Mouse (Mus musculus) forebrain, embryonic 11.5 days (tissue): ENCODE measurements around the gene Sptan1. TPM values are rescaled to one million over a fixed set of nuclear protein-coding genes. Genes with fewer than 3 reads are reported as not detected.

Experiments used
- ATAC-seq: fragments of 200-750 bp; cut with Nextera tagmentation; replicated peaks from 2 replicates; pipeline ENCODE4 v1.8.0; 2017; ENCODE audit warnings: moderate TSS enrichment; ENCODE audit not compliant: low FRiP score
- DNase-seq: peaks from one replicate; pipeline ENCODE4 v3.0.0-alpha.2; 2017; ENCODE audit warnings: low spot score
- H3K27ac ChIP-seq: fragments of 300-500 bp; sonication (generic); 2 replicates; pipeline ENCODE4 v1.5.1; 2014; ENCODE audit warnings: low read depth, low read length
- H3K27me3 ChIP-seq: fragments of 300-500 bp; sonication (generic); 2 replicates; pipeline ENCODE4 v1.6.1; 2014; ENCODE audit warnings: mild to moderate bottlenecking, low read length, mixed read lengths; ENCODE audit not compliant: control insufficient read depth, insufficient read depth
- H3K36me3 ChIP-seq: fragments of 300-500 bp; sonication (generic); 2 replicates; pipeline ENCODE4 v1.6.1; 2014; ENCODE audit warnings: mild to moderate bottlenecking, low read length, moderate library complexity, mixed read lengths; ENCODE audit not compliant: control insufficient read depth, insufficient read depth
- H3K4me1 ChIP-seq: fragments of 300-500 bp; sonication (generic); replicated peaks from 2 replicates; pipeline ENCODE4 v1.6.1; 2014; ENCODE audit warnings: low read length, mixed read lengths; ENCODE audit not compliant: control insufficient read depth, insufficient read depth
- H3K4me2 ChIP-seq: fragments of 300-500 bp; sonication (generic); 2 replicates; pipeline ENCODE4 v1.6.1; 2014; ENCODE audit warnings: low read depth, mild to moderate bottlenecking, low read length, moderate library complexity, mixed read lengths; ENCODE audit not compliant: severe bottlenecking
- H3K4me3 ChIP-seq: fragments of 300-500 bp; sonication (generic); 2 replicates; pipeline ENCODE4 v1.5.1; 2014; ENCODE audit warnings: low read depth, low read length
- H3K9ac ChIP-seq: fragments of 300-500 bp; sonication (generic); 2 replicates; pipeline ENCODE4 v1.6.1; 2014; ENCODE audit warnings: low read length
- H3K9me3 ChIP-seq: fragments of 300-500 bp; sonication (generic); 2 replicates; pipeline ENCODE4 v1.6.1; 2016; ENCODE audit warnings: low read length, mixed read lengths; ENCODE audit not compliant: control insufficient read depth
- whole genome bisulfite sequencing: fragments of 180-500 bp; shearing (Covaris S2); extraction: QIAGEN DNeasy Blood & Tissue Kit; methylation state at CpG from one replicate; pipeline ENCODE4 v1.1.7; 2014; 5-methylcytosine and 5-hydroxymethylcytosine counted together
- polyA plus RNA-seq: library from polyadenylated mRNA; unstranded; fragments of >200 nt; fragmentation: Nextera tagmentation; extraction: Ambion mirVana; gene quantifications from 2 replicates; pipeline ENCODE4 v1.2.1, GENCODE M21; 2014

The Sptan1 gene
- polyA plus RNA-seq, 1 experiment from 2014 or later = 135 TPM

DNA sequence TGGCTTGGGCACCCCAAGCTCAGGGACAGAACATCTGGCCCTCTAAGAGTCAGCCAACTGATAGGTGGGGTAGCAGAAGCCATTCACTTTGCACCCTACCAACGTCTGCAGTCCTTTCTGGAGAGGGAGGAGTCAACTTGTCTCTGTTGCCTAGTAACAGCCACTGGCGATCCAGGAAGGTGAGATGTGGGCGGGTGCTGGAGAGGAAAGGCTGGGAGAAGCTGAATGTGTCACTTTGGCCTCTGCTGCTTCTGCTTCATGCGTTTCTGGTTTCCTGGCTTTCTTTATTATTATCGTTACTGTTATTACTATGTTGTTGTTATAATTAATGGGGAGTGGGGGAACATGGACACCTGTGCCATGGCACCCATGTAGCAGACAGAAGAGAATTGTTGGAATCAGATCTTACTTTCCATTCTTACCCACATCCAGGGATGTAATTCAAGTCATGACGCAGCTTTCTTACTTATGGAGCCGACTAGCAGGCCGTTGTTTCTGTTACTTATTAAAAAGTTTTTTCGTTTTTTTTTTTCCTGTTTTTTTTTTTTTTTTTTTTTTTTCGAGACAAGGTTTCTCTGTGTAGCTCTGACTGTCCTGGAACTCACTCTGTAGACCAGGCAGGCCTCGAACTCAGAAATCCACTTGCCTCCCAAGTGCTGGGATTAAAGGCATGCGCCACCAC, 92.0 kb downstream of the Sptan1 start, which contains the start of gene Set:
Set (plus strand) TSS at position 156 of the 682 bp plus-strand sequence.
- WGBS = 54% methylated on average over 12 of the region's 12 CpGs
- H3K27ac ChIP-seq = no peak within 1 kb of the TSS

GRCm38 (mm10) chr2:30058418-30058817, 93.1 kb downstream of the Sptan1 start:
- H3K4me1 ChIP-seq = no peaks in the 10 kb centered on the region; the same call in 1 of the 2 replicates
- no peak overlapping the region for H3K4me2 ChIP-seq
- DNase-seq (no peak), ATAC-seq (no peak)
- H3K36me3 ChIP-seq = no peaks in the 10 kb centered on the region
- H3K9ac ChIP-seq = no peak overlapping the region
- no peaks in the 10 kb centered on the region for H3K9me3 ChIP-seq
- no peak overlapping the region for H3K27ac ChIP-seq
- WGBS = 40% methylated on average over 5 of the region's 5 CpGs
- no peak overlapping the region for H3K4me3 ChIP-seq
- H3K27me3 ChIP-seq = no peaks in the 10 kb centered on the region

More for the DNA sequence above, 92.0 kb downstream of the Sptan1 start, which contains the start of gene Set:
- no peak within 1 kb of the TSS for H3K4me2 ChIP-seq
- ATAC-seq = no peak
- H3K36me3 ChIP-seq = no peaks in the 10 kb centered on the region
- H3K4me1 ChIP-seq = no peaks in the 10 kb centered on the region; the same call in 1 of the 2 replicates
- DNase-seq = no peak
- H3K27me3 ChIP-seq = no peaks in the 10 kb centered on the region
- H3K4me3 ChIP-seq = no peak within 1 kb of the TSS
- H3K9ac ChIP-seq = no peak within 1 kb of the TSS
- H3K9me3 ChIP-seq = no peaks in the 10 kb centered on the region

- ATAC-seq = peak; percentile 30
- peaks cover 9% of the 10 kb centered on the region for H3K4me1 ChIP-seq
- 10% methylated on average over 37 of the region's 37 CpGs for WGBS
Observed at GRCm38 (mm10) chr2:30061215-30062166, 96.1 kb downstream of the Sptan1 start.

GRCm38 (mm10) chr2:30062249-30063093, 97.1 kb downstream of the Sptan1 start:
- under 1% methylated on average over 40 of the region's 40 CpGs for WGBS

More at GRCm38 (mm10) chr2:30061215-30062166, 96.1 kb downstream of the Sptan1 start:
- Histone ChIP-seq H3K27ac (peak overlapping the region; percentile 76), H3K4me3 (peak overlapping the region; percentile 64), H3K27me3 (no peaks in the 10 kb centered on the region), H3K36me3 (no peaks in the 10 kb centered on the region), H3K9ac (peak overlapping the region; percentile 86), H3K4me2 (peak overlapping the region; percentile 96), H3K9me3 (no peaks in the 10 kb centered on the region)
- DNase-seq = peak; percentile 91

GRCm38 (mm10) chr2:30063235-30063634, 97.9 kb downstream of the Sptan1 start:
- no peaks in the 10 kb centered on the region for H3K9me3 ChIP-seq
- peaks cover under 1% of the 10 kb centered on the region; the same call in 1 of the 2 replicates for H3K36me3 ChIP-seq
- no peak for ATAC-seq
- H3K27ac ChIP-seq = peak overlapping the region; percentile 76; the same call in 1 of the 2 replicates
- no peaks in the 10 kb centered on the region for H3K27me3 ChIP-seq
- H3K9ac ChIP-seq = peak overlapping the region; percentile 86
- peak overlapping the region; percentile 96 for H3K4me2 ChIP-seq
- peak overlapping the region; percentile 64 for H3K4me3 ChIP-seq
- 6% methylated on average over 8 of the region's 8 CpGs for WGBS
- H3K4me1 ChIP-seq = peaks cover 10% of the 10 kb centered on the region
- DNase-seq = no peak

More at GRCm38 (mm10) chr2:30062249-30063093, 97.1 kb downstream of the Sptan1 start:
- ATAC-seq = no peak
- peak; percentile 82 for DNase-seq
- no peaks in the 10 kb centered on the region for H3K27me3 ChIP-seq
- peak overlapping the region; percentile 96 for H3K4me2 ChIP-seq
- no peaks in the 10 kb centered on the region for H3K36me3 ChIP-seq
- H3K9ac ChIP-seq = peak overlapping the region; percentile 86
- H3K4me1 ChIP-seq = peaks cover 9% of the 10 kb centered on the region
- peak overlapping the region; percentile 76 for H3K27ac ChIP-seq
- H3K4me3 ChIP-seq = peak overlapping the region; percentile 64
- no peaks in the 10 kb centered on the region for H3K9me3 ChIP-seq

DNA sequence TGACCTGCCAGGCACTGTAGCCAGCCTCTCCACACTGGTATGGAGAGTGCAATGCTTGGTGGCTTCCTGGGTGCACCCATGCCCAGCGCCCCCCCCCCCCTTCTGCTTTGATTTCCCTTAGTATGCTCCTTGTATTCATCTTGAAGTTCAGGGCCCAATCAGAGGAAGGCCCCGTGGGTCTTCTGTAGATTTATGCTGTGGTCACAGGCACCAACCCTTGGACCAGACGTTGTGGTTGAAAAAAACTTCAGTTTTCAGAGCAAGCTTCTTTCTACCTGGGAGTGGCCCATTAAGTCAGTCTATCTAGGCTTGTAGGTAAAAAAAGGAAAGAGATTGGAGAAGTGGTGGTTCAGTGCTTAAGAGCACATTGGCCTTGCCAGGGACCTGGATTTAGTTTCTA, 98.4 kb downstream of the Sptan1 start:
- Histone ChIP-seq H3K4me3 (peak overlapping the region; percentile 64), H3K9ac (peak overlapping the region; percentile 86), H3K4me2 (peak overlapping the region; percentile 96), H3K27ac (no peak overlapping the region), H3K4me1 (peaks cover 13% of the 10 kb centered on the region), H3K27me3 (no peaks in the 10 kb centered on the region), H3K9me3 (no peaks in the 10 kb centered on the region), H3K36me3 (peaks cover 5% of the 10 kb centered on the region; the same call in 1 of the 2 replicates)
- WGBS = 7% methylated on average over 3 of the region's 3 CpGs
- no peak for DNase-seq
- ATAC-seq = no peak

GRCm38 (mm10) chr2:30064298-30064697, 98.9 kb downstream of the Sptan1 start:
- Histone ChIP-seq H3K4me2 (peak overlapping the region; percentile 96; the same call in 1 of the 2 replicates), H3K36me3 (peaks cover 8% of the 10 kb centered on the region; the same call in 1 of the 2 replicates), H3K9me3 (no peaks in the 10 kb centered on the region), H3K27me3 (no peaks in the 10 kb centered on the region), H3K27ac (no peak overlapping the region), H3K4me3 (peak overlapping the region; percentile 64; the same call in 1 of the 2 replicates), H3K9ac (0 out of 2 replicates have a peak overlapping the region, but pooled peaks have one; percentile 3), H3K4me1 (peaks cover 13% of the 10 kb centered on the region)
- WGBS = 45% methylated on average over 3 of the region's 3 CpGs
- ATAC-seq (no peak), DNase-seq (no peak)
